ENCODE assay signal across 9 mouse cellular contexts in genomic region chr17:56111864-56112263, GRCm38 (mm10). TPM values are rescaled to one million over a fixed set of nuclear protein-coding genes. Genes with fewer than 3 reads are reported as not detected.
DNase-seq lines count a peak whose midpoint lies in the region; ATAC-seq and TF ChIP-seq lines count a peak whose summit lies in the region.
"Had no signal": no experiment of that assay in that cellular context is flagged by ENCODE, and none has a peak within 500 bp of the region (broad histone marks: within the 10 kb centered on the region; RNA-seq: fewer than 3 reads in every experiment).

No protein-coding gene starts in this region.

- H3K4me3 ChIP-seq in G1E (ENCODE audit: low read depth, low read length) = no peak overlapping the region
- H3K4me3 ChIP-seq in stomach, postnatal 0 days (ENCODE audit: low read depth, low read length) = no peak overlapping the region
- H3K4me3 ChIP-seq: limb, embryonic 13.5 days had no signal

- peak; percentile 45; the same call in 1 of the 2 replicates for ATAC-seq in G1E (ENCODE audit: extremely low read depth, insufficient number of reproducible peaks, low FRiP score, poor library complexity, severe bottlenecking)
- ATAC-seq in granulocyte monocyte progenitor cell, adult 5-6 weeks (replicated peaks; ENCODE audit: poor library complexity, severe bottlenecking) = peak; percentile 77
- no peak for ATAC-seq in stomach, postnatal 0 days (ENCODE audit: low FRiP score, low TSS enrichment)

- DNase-seq in gastrocnemius, adult 18-20 months (ENCODE audit: low spot score) = peak; percentile 78
- DNase-seq in gastrocnemius, postnatal 36 days = no peak
- peak; percentile 74 for DNase-seq in G1E (ENCODE audit: low spot score)
- peak; percentile 69 to 83 for DNase-seq in cerebellum, postnatal 25 days
- DNase-seq in left cerebral cortex, adult 18-20 months (ENCODE audit: low spot score in 2 of 2) = peak; percentile 65 to 74
- peak; percentile 86 for DNase-seq in mesoderm, embryonic 11.5 days (ENCODE audit: low read depth, low spot score)
- DNase-seq in stomach, postnatal 0 days (ENCODE audit: low spot score) = peak; percentile 69

- peak; percentile 94 for TF ChIP-seq CTCF in G1E (IDR thresholded peaks at IDR 0.05; ENCODE audit: low read depth, low read length)
- TF ChIP-seq CTCF in stomach, postnatal 0 days (IDR thresholded peaks at IDR 0.05; ENCODE audit: low read depth) = peak; percentile 88

- peaks cover 50% of the 10 kb centered on the region for H3K36me3 ChIP-seq in G1E (replicated peaks)
- no peaks in the 10 kb centered on the region for H3K36me3 ChIP-seq in stomach, postnatal 0 days (ENCODE audit: control insufficient read depth, insufficient read depth, low read length)

- H3K9ac ChIP-seq in stomach, postnatal 0 days (ENCODE audit: low read length) = no peak overlapping the region
- H3K9ac ChIP-seq: limb, embryonic 13.5 days had no signal

- no peaks in the 10 kb centered on the region for H3K9me3 ChIP-seq in G1E (replicated peaks)
- H3K9me3 ChIP-seq in stomach, postnatal 0 days (ENCODE audit: control insufficient read depth, low read length) = no peaks in the 10 kb centered on the region
- H3K9me3 ChIP-seq: limb, embryonic 13.5 days had no signal

- intact Hi-C loops in gastrocnemius, postnatal 36 days (cut with DNase I) = no loop called here

- peaks cover 3% of the 10 kb centered on the region; the same call in 1 of the 2 replicates for H3K4me1 ChIP-seq in G1E (ENCODE audit: insufficient read depth, low read depth, low read length)
- H3K4me1 ChIP-seq in stomach, postnatal 0 days (replicated peaks; ENCODE audit: control insufficient read depth, insufficient read depth) = no peaks in the 10 kb centered on the region
- H3K4me1 ChIP-seq: limb, embryonic 13.5 days had no signal

- TF ChIP-seq EP300 in stomach, postnatal 0 days (optimal IDR thresholded peaks at IDR 0.05) = no peak

- no peak overlapping the region for H3K4me2 ChIP-seq in stomach, postnatal 0 days (replicated peaks; ENCODE audit: low read depth)
- H3K4me2 ChIP-seq: limb, embryonic 13.5 days had no signal

- peaks cover 17% of the 10 kb centered on the region; the same call in 1 of the 2 replicates for H3K27me3 ChIP-seq in G1E (ENCODE audit: insufficient read depth, low read length)
- no peaks in the 10 kb centered on the region for H3K27me3 ChIP-seq in stomach, postnatal 0 days (ENCODE audit: control insufficient read depth, insufficient read depth, low read length)

- H3K27ac ChIP-seq in stomach, postnatal 0 days (replicated peaks) = no peak overlapping the region
- H3K27ac ChIP-seq: limb, embryonic 13.5 days had no signal

- 53% methylated on average over 5 of the region's 5 CpGs for WGBS in stomach, postnatal 0 days

RNA-seq across cellular contexts. Expression of gene Plin4, which starts 2.3 kb away (rescaled TPM):
- 100 to 1,000 TPM; 142 to 235 TPM for total RNA-seq in gastrocnemius, adult 18-20 months (2021)
- total RNA-seq in gastrocnemius, postnatal 36 days (2021) = 100 to 1,000 TPM; 242 to 290 TPM
- total RNA-seq in G1E (2014; fragmentation: Nextera tagmentation) (not detected in 2 replicates), G1E (2017) (0.05 and 0.06 TPM in 2 replicates)
- polyA plus RNA-seq in G1E (2012) = not detected in 2 replicates
- not detected in 2 replicates for total RNA-seq in granulocyte monocyte progenitor cell, adult 5-6 weeks (2014; fragmentation: Nextera tagmentation)
- not detected in 2 replicates for total RNA-seq in granulocyte monocyte progenitor cell, adult 5-6 weeks (2017)
- total RNA-seq in left cerebral cortex, adult 18-20 months (2021) = 1 to 10 TPM; 2.6 to 3.4 TPM
- polyA plus RNA-seq in stomach, postnatal 0 days (2015; fragmentation: Nextera tagmentation; extraction: Ambion mirVana) = 0.95 and 1.4 TPM in 2 replicates

RNA-seq across cellular contexts. Expression of gene Plin5, which starts 5.5 kb away (rescaled TPM):
- total RNA-seq in gastrocnemius, adult 18-20 months (2021) = 10 to 100 TPM; 22.5 to 29.0 TPM
- 10 to 100 TPM; 26.5 to 43.5 TPM for total RNA-seq in gastrocnemius, postnatal 36 days (2021)
- total RNA-seq in G1E (2014; fragmentation: Nextera tagmentation) (not detected in 2 replicates), G1E (2017) (0.06 TPM in 1 of 2 replicates, not detected in the other)
- polyA plus RNA-seq in G1E (2012) = not detected in 2 replicates
- not detected in 2 replicates for total RNA-seq in granulocyte monocyte progenitor cell, adult 5-6 weeks (2014; fragmentation: Nextera tagmentation)
- 0.09 TPM in 1 of 2 replicates, not detected in the other for total RNA-seq in granulocyte monocyte progenitor cell, adult 5-6 weeks (2017)
- under 1 TPM; 0.37 to 0.60 TPM for total RNA-seq in left cerebral cortex, adult 18-20 months (2021)
- 0.48 and 0.65 TPM in 2 replicates for polyA plus RNA-seq in stomach, postnatal 0 days (2015; fragmentation: Nextera tagmentation; extraction: Ambion mirVana)
- polyA plus RNA-seq: limb, embryonic 13.5 days had no signal

RNA-seq across cellular contexts. Expression of gene Lrg1, which starts 9.9 kb away (rescaled TPM):
- 10 to 100 TPM; 11.4 to 23.0 TPM for total RNA-seq in gastrocnemius, adult 18-20 months (2021)
- total RNA-seq in gastrocnemius, postnatal 36 days (2021) = 10 to 100 TPM; 14.9 to 15.7 TPM
- not detected in 2 replicates for total RNA-seq in G1E (2014; fragmentation: Nextera tagmentation)
- total RNA-seq in G1E (2017) = not detected in 2 replicates
- 0.04 TPM in 1 of 2 replicates, not detected in the other for polyA plus RNA-seq in G1E (2012)
- 0.45 and 0.96 TPM in 2 replicates for total RNA-seq in granulocyte monocyte progenitor cell, adult 5-6 weeks (2014; fragmentation: Nextera tagmentation)
- 0.69 and 2.6 TPM in 2 replicates for total RNA-seq in granulocyte monocyte progenitor cell, adult 5-6 weeks (2017)
- total RNA-seq in left cerebral cortex, adult 18-20 months (2021) = 1 to 10 TPM; 1.8 to 3.6 TPM
- polyA plus RNA-seq in stomach, postnatal 0 days (2015; fragmentation: Nextera tagmentation; extraction: Ambion mirVana) = 1.2 and 1.9 TPM in 2 replicates

RNA-seq across cellular contexts. Expression of gene Sema6b, which starts 28.3 kb away (rescaled TPM):
- 1 to 10 TPM; 1.5 to 3.7 TPM for total RNA-seq in gastrocnemius, adult 18-20 months (2021)
- 1 to 10 TPM; 2.8 to 2.9 TPM for total RNA-seq in gastrocnemius, postnatal 36 days (2021)
- total RNA-seq in G1E (2014; fragmentation: Nextera tagmentation) (2.7 and 4.0 TPM in 2 replicates), G1E (2017) (3.4 and 3.6 TPM in 2 replicates)
- 14.1 and 16.1 TPM in 2 replicates for polyA plus RNA-seq in G1E (2012)
- total RNA-seq in granulocyte monocyte progenitor cell, adult 5-6 weeks (2014; fragmentation: Nextera tagmentation) = 4.3 and 5.1 TPM in 2 replicates
- 6.0 and 7.7 TPM in 2 replicates for total RNA-seq in granulocyte monocyte progenitor cell, adult 5-6 weeks (2017)
- 100 to 1,000 TPM; 116 to 117 TPM for total RNA-seq in left cerebral cortex, adult 18-20 months (2021)
- 0.31 and 0.39 TPM in 2 replicates for polyA plus RNA-seq in stomach, postnatal 0 days (2015; fragmentation: Nextera tagmentation; extraction: Ambion mirVana)

RNA-seq across cellular contexts. Expression of gene Hdgfl2, which starts 32.4 kb away (rescaled TPM):
- 10 to 100 TPM; 23.2 to 25.5 TPM for total RNA-seq in gastrocnemius, adult 18-20 months (2021)
- total RNA-seq in gastrocnemius, postnatal 36 days (2021) = 10 to 100 TPM; 20.2 to 26.5 TPM
- total RNA-seq in G1E (2014; fragmentation: Nextera tagmentation) (31.1 and 37.6 TPM in 2 replicates), G1E (2017) (73.3 and 76.0 TPM in 2 replicates)
- polyA plus RNA-seq in G1E (2012) = 174 and 201 TPM in 2 replicates
- total RNA-seq in granulocyte monocyte progenitor cell, adult 5-6 weeks (2014; fragmentation: Nextera tagmentation) = 70.7 and 83.3 TPM in 2 replicates
- 65.1 and 77.6 TPM in 2 replicates for total RNA-seq in granulocyte monocyte progenitor cell, adult 5-6 weeks (2017)
- total RNA-seq in left cerebral cortex, adult 18-20 months (2021) = 10 to 100 TPM; 90.6 to 95.8 TPM
- 37.8 and 38.4 TPM in 2 replicates for polyA plus RNA-seq in stomach, postnatal 0 days (2015; fragmentation: Nextera tagmentation; extraction: Ambion mirVana)

Comparison
In these comparisons a context has a peak if more than half of its experiments do, and no peak if none do; other contexts are left out.
1. DNase-seq: peak in gastrocnemius, adult 18-20 months (single experiment), G1E (single experiment), cerebellum, postnatal 25 days (2 of 2), left cerebral cortex, adult 18-20 months (2 of 2), mesoderm, embryonic 11.5 days (single experiment) and stomach, postnatal 0 days (single experiment); none in gastrocnemius, postnatal 36 days (0 of 2).
2. RNA of gene Plin4, which starts 2.3 kb away (total RNA-seq): 242 to 290 TPM in gastrocnemius, postnatal 36 days and 142 to 235 TPM in gastrocnemius, adult 18-20 months; 2.6 to 3.4 TPM in left cerebral cortex, adult 18-20 months, 0.05 to 0.06 TPM in G1E and not detected in granulocyte monocyte progenitor cell, adult 5-6 weeks; every median in the first group is over 10 times any median in the second.
3. RNA of gene Plin5, which starts 5.5 kb away (total RNA-seq): 26.5 to 43.5 TPM in gastrocnemius, postnatal 36 days and 22.5 to 29.0 TPM in gastrocnemius, adult 18-20 months; 0.37 to 0.60 TPM in left cerebral cortex, adult 18-20 months, 0.06 TPM in G1E and 0.09 TPM in granulocyte monocyte progenitor cell, adult 5-6 weeks; every median in the first group is over 10 times any median in the second.